Mouse (Mus musculus): ENCODE results near the gene Bcas3. TPM values are rescaled to one million over a fixed set of nuclear protein-coding genes. Genes with fewer than 3 reads are reported as not detected.

Gene Bcas3
- polyA plus RNA-seq, 1 experiment from 2014 or later, result 44.3 TPM

DNA sequence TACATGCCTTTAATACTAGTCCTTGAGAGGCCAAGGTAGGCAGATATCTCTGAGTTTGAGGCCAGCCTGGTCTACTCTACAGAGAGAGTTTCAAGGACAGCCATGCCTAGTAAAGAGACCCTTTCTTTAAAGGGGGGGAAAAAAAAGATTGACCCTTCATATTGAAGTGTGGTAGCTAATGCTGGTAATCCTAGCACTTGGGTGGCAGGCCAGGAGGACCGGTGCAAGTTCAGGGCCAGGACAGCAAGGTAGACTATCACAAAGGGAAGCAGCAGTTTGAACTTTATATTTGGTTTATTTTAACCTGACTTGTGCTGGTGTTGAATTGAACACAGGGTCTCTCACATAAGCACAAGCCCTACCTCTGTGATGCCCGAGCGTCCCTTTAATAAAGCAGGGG is 39.6 kb upstream of the Bcas3 start:
- Histone ChIP-seq H3K9ac (ENCODE audit: low read length) (0 out of 2 replicates have a peak overlapping the region, but pooled peaks have one; percentile 8), H3K4me3 (ENCODE audit: low read depth, low read length) (peak overlapping the region; percentile 66), H3K9me3 (ENCODE audit: control insufficient read depth, low read length) (no peaks in the 10 kb centered on the region), H3K27ac (ENCODE audit: low read depth, low read length) (no peak overlapping the region), H3K4me2 (ENCODE audit: low read depth) (peak overlapping the region; percentile 41), H3K27me3 (ENCODE audit: control insufficient read depth, insufficient read depth, low read length) (no peaks in the 10 kb centered on the region), H3K4me1 (ENCODE audit: control insufficient read depth, insufficient read depth, low read length) (peaks cover 7% of the 10 kb centered on the region; the same call in 1 of the 2 replicates), H3K36me3 (ENCODE audit: control insufficient read depth, insufficient read depth, low read length) (0 out of 2 replicates have a peak, but pooled peaks cover 3% of the 10 kb centered on the region)
- WGBS, result 86% methylated on average over 3 of the region's 3 CpGs
- ATAC-seq (ENCODE audit: insufficient read depth, low FRiP score, low TSS enrichment) (no peak), DNase-seq (ENCODE audit: low spot score) (no peak)

DNA sequence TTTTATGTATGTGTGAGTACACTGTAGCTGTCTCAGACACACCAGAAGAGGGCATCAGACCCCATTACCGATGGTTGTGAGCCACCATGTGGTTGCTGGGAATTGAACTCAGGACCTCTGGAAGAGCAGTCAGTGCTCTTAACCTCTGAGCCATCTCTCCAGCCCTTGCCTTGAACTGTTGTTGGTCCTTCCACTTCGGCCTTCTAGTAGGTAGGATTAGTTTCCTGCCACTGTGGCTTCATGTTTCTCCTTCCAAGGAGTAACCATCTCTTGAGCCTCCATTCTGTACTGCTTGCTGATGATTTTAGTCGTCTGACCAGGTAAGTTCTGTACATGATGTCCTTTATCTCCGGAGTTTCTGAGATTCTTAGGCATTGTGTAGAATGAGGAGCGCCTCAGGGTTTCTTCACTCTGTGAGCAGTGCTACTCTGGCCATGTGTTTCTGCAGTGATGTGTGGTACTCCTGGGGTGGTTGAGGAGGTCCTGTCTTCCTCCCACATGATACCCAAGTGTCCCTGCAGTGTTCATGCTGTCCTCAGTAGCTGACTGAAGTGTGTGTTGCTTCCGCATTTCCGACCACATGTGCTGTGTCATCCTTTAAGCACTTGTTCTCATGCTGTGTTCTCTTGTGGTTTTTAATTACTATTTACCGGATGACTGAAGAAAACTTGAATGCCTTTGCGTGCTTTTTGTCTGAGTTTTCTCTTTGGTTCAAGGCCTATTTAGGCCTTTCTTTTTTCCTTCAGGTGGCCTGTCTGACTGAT is 29.2 kb upstream of the Bcas3 start:
- Histone ChIP-seq H3K4me3 (ENCODE audit: low read depth, low read length) (no peak overlapping the region), H3K4me2 (ENCODE audit: low read depth) (no peak overlapping the region), H3K4me1 (ENCODE audit: control insufficient read depth, insufficient read depth, low read length) (no peaks in the 10 kb centered on the region), H3K9me3 (ENCODE audit: control insufficient read depth, low read length) (no peaks in the 10 kb centered on the region), H3K36me3 (ENCODE audit: control insufficient read depth, insufficient read depth, low read length) (no peaks in the 10 kb centered on the region; the same call in 1 of the 2 replicates), H3K27me3 (ENCODE audit: control insufficient read depth, insufficient read depth, low read length) (no peaks in the 10 kb centered on the region), H3K9ac (ENCODE audit: low read length) (no peak overlapping the region), H3K27ac (ENCODE audit: low read depth, low read length) (no peak overlapping the region)
- no peak for DNase-seq (ENCODE audit: low spot score)
- ATAC-seq (ENCODE audit: insufficient read depth, low FRiP score, low TSS enrichment), result no peak
- WGBS, result 89% methylated on average over 9 of the region's 9 CpGs

DNA sequence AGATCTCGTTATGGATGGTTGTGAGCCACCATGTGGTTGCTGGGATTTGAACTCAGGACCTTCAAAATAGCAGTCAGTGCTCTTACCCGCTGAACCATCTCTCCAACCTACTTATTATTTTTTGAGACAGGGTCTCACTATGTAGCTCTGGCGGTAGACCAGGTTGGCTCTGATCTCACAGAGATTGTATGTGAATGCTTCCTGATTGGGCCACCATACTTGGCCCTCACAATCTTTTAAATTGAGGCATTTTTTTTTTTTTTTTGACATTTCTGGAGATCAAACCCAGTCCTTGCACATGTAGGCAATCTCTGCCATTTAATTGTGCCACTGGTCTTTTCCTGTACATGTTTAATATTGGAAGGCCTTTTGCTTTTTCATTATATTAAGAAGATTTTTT is 24.2 kb upstream of the Bcas3 start:
- Histone ChIP-seq H3K27ac (ENCODE audit: low read depth, low read length) (no peak overlapping the region), H3K9ac (ENCODE audit: low read length) (no peak overlapping the region), H3K4me1 (ENCODE audit: control insufficient read depth, insufficient read depth, low read length) (no peaks in the 10 kb centered on the region), H3K27me3 (ENCODE audit: control insufficient read depth, insufficient read depth, low read length) (no peaks in the 10 kb centered on the region), H3K36me3 (ENCODE audit: control insufficient read depth, insufficient read depth, low read length) (peaks cover 3% of the 10 kb centered on the region), H3K9me3 (ENCODE audit: control insufficient read depth, low read length) (no peaks in the 10 kb centered on the region), H3K4me2 (ENCODE audit: low read depth) (no peak overlapping the region), H3K4me3 (ENCODE audit: low read depth, low read length) (no peak overlapping the region)
- WGBS, result 97% methylated on average over 3 of the region's 3 CpGs
- ATAC-seq (ENCODE audit: insufficient read depth, low FRiP score, low TSS enrichment) (no peak), DNase-seq (ENCODE audit: low spot score) (no peak)

DNA sequence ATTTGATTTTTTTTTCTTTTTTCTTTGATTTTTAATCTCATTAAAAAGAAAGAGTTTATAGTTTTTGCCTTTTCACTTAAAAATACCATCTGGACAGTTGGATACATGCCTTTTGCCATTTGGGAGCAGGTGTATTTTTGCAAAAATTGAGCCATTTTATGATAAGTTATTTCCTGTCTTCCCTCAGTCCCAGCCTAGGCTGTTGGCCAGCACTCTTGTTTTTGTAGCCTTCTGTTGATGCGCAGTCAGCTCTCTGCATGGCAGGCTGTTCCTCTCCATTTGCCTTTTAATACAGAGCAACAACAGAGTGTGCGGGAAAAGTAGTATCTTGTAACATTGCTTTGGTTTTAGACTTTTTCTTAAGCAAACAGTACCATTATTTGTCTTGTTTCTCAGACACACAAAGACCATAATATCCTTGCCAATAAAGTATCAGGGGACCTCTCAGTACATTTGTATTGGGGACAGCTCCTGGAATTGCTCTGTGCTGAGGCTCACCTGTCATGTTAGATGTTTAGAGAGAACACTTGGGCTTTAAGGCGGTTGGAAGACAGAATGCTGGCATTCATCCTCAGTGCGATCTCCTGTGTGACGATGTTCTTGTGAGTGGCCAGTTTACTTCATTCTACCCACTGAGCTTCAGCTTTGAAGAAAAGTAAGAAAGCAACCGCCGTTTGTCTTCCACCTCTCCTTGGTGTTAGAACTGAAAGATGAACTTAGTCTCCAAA is 23.6 kb upstream of the Bcas3 start:
- no peak for DNase-seq (ENCODE audit: low spot score)
- H3K27ac ChIP-seq (ENCODE audit: low read depth, low read length), result no peak overlapping the region
- no peak overlapping the region for H3K4me3 ChIP-seq (ENCODE audit: low read depth, low read length)
- H3K4me2 ChIP-seq (ENCODE audit: low read depth), result no peak overlapping the region
- H3K27me3 ChIP-seq (ENCODE audit: control insufficient read depth, insufficient read depth, low read length), result no peaks in the 10 kb centered on the region
- ATAC-seq (ENCODE audit: insufficient read depth, low FRiP score, low TSS enrichment), result no peak
- no peaks in the 10 kb centered on the region for H3K9me3 ChIP-seq (ENCODE audit: control insufficient read depth, low read length)
- no peaks in the 10 kb centered on the region for H3K4me1 ChIP-seq (ENCODE audit: control insufficient read depth, insufficient read depth, low read length)
- WGBS, result 96% methylated on average over 7 of the region's 7 CpGs
- H3K36me3 ChIP-seq (ENCODE audit: control insufficient read depth, insufficient read depth, low read length), result peaks cover 3% of the 10 kb centered on the region
- H3K9ac ChIP-seq (ENCODE audit: low read length), result no peak overlapping the region

DNA sequence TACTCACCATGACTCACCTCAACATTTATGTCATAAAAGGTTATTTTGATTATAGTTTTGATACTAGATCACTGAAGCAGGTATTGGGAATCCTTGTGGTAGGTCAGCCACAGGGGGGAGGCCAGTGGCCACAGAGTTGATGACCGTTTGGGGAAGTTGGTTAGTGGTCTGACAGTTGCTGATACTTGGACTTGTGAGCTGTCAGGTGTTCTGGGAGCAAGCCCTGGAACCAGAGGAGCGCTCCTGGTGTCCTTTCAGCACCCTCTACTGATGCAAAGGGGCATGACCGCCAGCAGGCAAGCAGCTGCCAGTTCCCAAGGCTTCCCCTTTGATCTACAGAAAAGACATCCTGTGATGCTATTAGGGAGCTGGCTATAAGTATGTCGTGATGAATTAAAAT is 18.2 kb upstream of the Bcas3 start:
- H3K27me3 ChIP-seq (ENCODE audit: control insufficient read depth, insufficient read depth, low read length), result no peaks in the 10 kb centered on the region
- no peak overlapping the region for H3K4me3 ChIP-seq (ENCODE audit: low read depth, low read length)
- H3K36me3 ChIP-seq (ENCODE audit: control insufficient read depth, insufficient read depth, low read length), result no peaks in the 10 kb centered on the region; the same call in 1 of the 2 replicates
- no peak overlapping the region for H3K27ac ChIP-seq (ENCODE audit: low read depth, low read length)
- DNase-seq (ENCODE audit: low spot score) (peak; percentile 33), ATAC-seq (ENCODE audit: insufficient read depth, low FRiP score, low TSS enrichment) (no peak)
- H3K4me1 ChIP-seq (ENCODE audit: control insufficient read depth, insufficient read depth, low read length), result no peaks in the 10 kb centered on the region
- 45% methylated on average over 4 of the region's 4 CpGs for WGBS
- H3K4me2 ChIP-seq (ENCODE audit: low read depth), result no peak overlapping the region
- no peaks in the 10 kb centered on the region for H3K9me3 ChIP-seq (ENCODE audit: control insufficient read depth, low read length)
- H3K9ac ChIP-seq (ENCODE audit: low read length), result no peak overlapping the region

DNA sequence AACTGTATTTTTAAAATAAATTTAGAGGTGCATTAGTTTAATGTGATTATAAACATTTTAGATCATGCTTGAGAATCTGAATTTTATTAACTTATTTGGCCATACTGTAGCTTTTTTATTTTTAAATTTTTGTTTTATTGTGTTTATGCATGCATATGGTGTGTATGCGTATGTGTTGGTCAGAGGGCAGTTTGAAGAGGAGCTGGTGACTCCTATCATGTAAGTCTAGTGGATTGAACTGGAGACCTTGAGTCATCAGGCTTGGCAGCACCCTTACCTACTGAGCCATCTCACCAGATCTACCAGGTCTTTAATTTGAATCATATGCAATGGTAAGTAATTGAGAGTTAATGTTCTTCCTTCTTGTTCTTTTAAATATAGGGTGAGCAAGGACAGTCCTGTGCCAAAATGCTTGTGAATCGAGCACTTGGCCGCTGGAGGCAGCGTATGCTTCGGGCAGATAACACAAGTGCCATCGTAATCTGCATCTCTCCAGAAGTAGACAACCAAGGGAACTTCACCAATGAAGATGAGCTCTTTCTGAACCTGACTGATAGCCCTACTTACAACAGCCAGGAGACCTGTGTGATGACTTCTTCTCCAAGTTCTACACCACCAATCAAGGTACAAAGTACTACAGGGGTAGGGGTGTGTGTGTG is 13.7 kb upstream of the Bcas3 start:
- 94% methylated on average over 6 of the region's 6 CpGs for WGBS
- Histone ChIP-seq H3K27me3 (ENCODE audit: control insufficient read depth, insufficient read depth, low read length) (no peaks in the 10 kb centered on the region), H3K36me3 (ENCODE audit: control insufficient read depth, insufficient read depth, low read length) (peaks cover 2% of the 10 kb centered on the region; the same call in 1 of the 2 replicates), H3K4me2 (ENCODE audit: low read depth) (no peak overlapping the region), H3K27ac (ENCODE audit: low read depth, low read length) (no peak overlapping the region), H3K9ac (ENCODE audit: low read length) (no peak overlapping the region), H3K9me3 (ENCODE audit: control insufficient read depth, low read length) (no peaks in the 10 kb centered on the region), H3K4me1 (ENCODE audit: control insufficient read depth, insufficient read depth, low read length) (no peaks in the 10 kb centered on the region), H3K4me3 (ENCODE audit: low read depth, low read length) (no peak overlapping the region)
- no peak for DNase-seq (ENCODE audit: low spot score)
- ATAC-seq (ENCODE audit: insufficient read depth, low FRiP score, low TSS enrichment), result no peak

DNA sequence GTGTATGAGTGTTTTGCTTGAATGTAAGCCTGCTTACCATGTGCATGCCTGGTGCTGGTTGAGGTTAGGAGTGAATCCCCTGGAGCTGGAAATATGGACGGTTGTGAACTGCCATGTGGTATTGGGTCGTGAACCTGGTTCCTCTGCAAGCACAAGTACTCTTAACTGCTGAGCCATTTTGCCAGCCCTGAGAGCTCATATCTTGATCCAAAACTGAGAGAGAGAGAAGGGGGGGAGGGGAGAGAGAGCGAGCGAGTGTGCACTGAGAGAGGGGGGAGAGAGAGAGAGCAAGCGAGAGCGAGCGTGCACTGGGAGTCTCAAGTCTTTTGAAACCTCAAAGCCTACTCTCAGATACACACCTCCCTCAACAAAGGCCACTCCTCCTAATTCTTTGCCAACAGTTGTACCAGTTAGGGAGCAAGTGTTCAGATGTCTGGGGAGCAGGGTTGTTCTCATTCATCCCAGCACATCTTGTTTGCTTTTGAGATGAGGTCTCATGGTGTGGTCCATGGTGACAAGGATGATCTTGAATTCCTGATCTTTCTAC is 12.8 kb upstream of the Bcas3 start:
- H3K4me3 ChIP-seq (ENCODE audit: low read depth, low read length), result no peak overlapping the region
- H3K9ac ChIP-seq (ENCODE audit: low read length), result no peak overlapping the region
- DNase-seq (ENCODE audit: low spot score) (no peak), ATAC-seq (ENCODE audit: insufficient read depth, low FRiP score, low TSS enrichment) (no peak)
- H3K4me1 ChIP-seq (ENCODE audit: control insufficient read depth, insufficient read depth, low read length), result no peaks in the 10 kb centered on the region
- H3K27ac ChIP-seq (ENCODE audit: low read depth, low read length), result no peak overlapping the region
- WGBS, result 95% methylated on average over 7 of the region's 7 CpGs
- H3K36me3 ChIP-seq (ENCODE audit: control insufficient read depth, insufficient read depth, low read length), result peaks cover 2% of the 10 kb centered on the region; the same call in 1 of the 2 replicates
- no peaks in the 10 kb centered on the region for H3K27me3 ChIP-seq (ENCODE audit: control insufficient read depth, insufficient read depth, low read length)
- no peak overlapping the region for H3K4me2 ChIP-seq (ENCODE audit: low read depth)
- no peaks in the 10 kb centered on the region for H3K9me3 ChIP-seq (ENCODE audit: control insufficient read depth, low read length)

DNA sequence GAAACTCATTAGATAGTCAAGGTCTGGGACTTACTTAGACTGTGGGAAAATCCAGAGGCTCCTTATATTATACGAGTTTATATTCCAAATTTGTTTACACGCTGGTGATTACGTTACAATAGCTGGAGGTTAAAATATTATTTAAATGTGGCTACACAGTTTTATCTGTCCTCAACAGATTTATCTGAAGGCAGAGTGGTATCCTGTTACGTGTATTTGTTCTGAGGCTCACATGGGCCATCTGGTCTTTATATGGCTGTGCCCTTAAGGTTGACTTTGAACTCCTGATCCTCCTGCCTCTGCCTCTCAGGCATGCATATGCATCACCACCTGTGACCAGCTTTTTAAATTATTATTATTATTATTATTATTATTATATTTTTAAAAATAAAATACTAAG is 852 bp downstream of the Bcas3 start:
- ATAC-seq (ENCODE audit: insufficient read depth, low FRiP score, low TSS enrichment), result no peak
- Histone ChIP-seq H3K27me3 (ENCODE audit: control insufficient read depth, insufficient read depth, low read length) (no peaks in the 10 kb centered on the region), H3K4me2 (ENCODE audit: low read depth) (peak overlapping the region; percentile 84), H3K4me1 (ENCODE audit: control insufficient read depth, insufficient read depth, low read length) (no peaks in the 10 kb centered on the region; the same call in 1 of the 2 replicates), H3K9me3 (ENCODE audit: control insufficient read depth, low read length) (no peaks in the 10 kb centered on the region), H3K9ac (ENCODE audit: low read length) (peak overlapping the region; percentile 76), H3K27ac (ENCODE audit: low read depth, low read length) (no peak overlapping the region), H3K36me3 (ENCODE audit: control insufficient read depth, insufficient read depth, low read length) (no peaks in the 10 kb centered on the region), H3K4me3 (ENCODE audit: low read depth, low read length) (peak overlapping the region; percentile 76)
- DNase-seq (ENCODE audit: low spot score), result no peak
- WGBS, result 70% methylated on average over 4 of the region's 4 CpGs
